Mouse (Mus musculus) colon, adult 2 months (tissue): ENCODE results near the gene Prg4. TPM values are rescaled to one million over a fixed set of nuclear protein-coding genes. Genes with fewer than 3 reads are reported as not detected.

Source experiments
- polyA plus RNA-seq: library from polyadenylated mRNA; depleted of rRNA; stranded (reverse); fragments of >200 nt; gene quantifications from 2 replicates; pipeline ENCODE4 v1.2.3, GENCODE M21; 2012; rRNA removed

Gene Prg4
- polyA plus RNA-seq = 0.15 and 0.20 TPM in 2 replicates

DNA sequence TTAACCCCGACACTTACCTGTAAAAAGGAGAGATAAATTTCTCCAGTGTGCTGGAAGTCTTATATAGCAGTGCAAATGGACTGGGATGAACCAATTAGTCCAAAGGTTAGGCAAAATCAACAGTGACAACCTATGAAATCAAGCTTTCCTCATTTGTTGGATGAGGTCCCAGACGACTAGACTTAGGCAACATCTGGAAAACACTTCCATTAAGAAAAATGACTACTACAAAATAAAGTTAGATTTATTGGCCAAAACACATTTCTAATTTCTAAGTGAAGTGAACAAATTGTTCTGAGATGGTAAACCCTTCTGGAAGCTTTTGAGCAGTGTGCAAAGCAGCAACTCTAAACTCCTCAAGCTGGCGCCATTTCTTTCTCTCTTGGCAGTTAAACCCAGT, at the start of gene Prg4:
Gene Prg4 (minus strand): TSS at position 34 of the 400 bp plus-strand sequence.

Other genes starting within 250 kb of the Prg4 start
- not detected in 2 replicates for gene Pdc, start 146.7 kb downstream of the Prg4 start, polyA plus RNA-seq
- 30.1 and 35.2 TPM in 2 replicates for gene Tpr, start 73.3 kb downstream of the Prg4 start, polyA plus RNA-seq
- gene Odr4, start 73.1 kb downstream of the Prg4 start, polyA plus RNA-seq = 2.2 and 2.9 TPM in 2 replicates